In the genomic region with DNA sequence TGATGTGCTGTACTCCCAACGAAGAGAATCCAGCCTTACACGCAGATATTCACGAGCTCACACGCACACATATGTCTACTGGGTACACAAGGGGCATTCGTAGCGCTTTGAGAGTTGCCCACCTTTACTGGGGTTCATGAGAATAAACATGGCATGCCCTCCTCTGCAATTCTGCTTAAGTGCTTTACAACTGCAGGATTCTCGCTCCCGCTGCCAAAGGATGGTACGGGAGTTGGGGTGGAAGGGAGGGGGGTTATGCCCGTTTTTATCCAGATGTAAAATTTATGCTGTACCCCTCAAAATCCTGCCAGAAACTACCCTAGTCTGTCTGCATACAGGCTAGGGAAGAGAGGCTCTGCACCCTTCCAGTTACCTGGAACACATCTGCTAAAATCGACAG, we compare ENCODE assay signal across 8 mouse cellular contexts. TPM values are rescaled to one million over a fixed set of nuclear protein-coding genes. Genes with fewer than 3 reads are reported as not detected.
DNase-seq lines count a peak whose midpoint lies in the region; ATAC-seq lines count a peak whose summit lies in the region.

No protein-coding gene starts in this region.

- peak overlapping the region; percentile 99 for H3K4me2 ChIP-seq in heart, embryonic 16.5 days (ENCODE audit: low read depth, low read length)
- peak overlapping the region; percentile 99 for H3K4me2 ChIP-seq in hindbrain, embryonic 11.5 days (replicated peaks; ENCODE audit: low read depth, low read length)
- peak overlapping the region; percentile 93 for H3K4me2 ChIP-seq in midbrain, embryonic 11.5 days

- no peak for ATAC-seq in heart, embryonic 16.5 days (replicated peaks; ENCODE audit: extremely low read depth, insufficient read depth, low FRiP score)
- no peak for ATAC-seq in hindbrain, embryonic 11.5 days (ENCODE audit: low FRiP score)
- 0 out of 2 replicates have a peak, but pooled peaks have one; percentile 1 for ATAC-seq in midbrain, embryonic 11.5 days (ENCODE audit: low FRiP score)

- peaks cover 6% of the 10 kb centered on the region; the same call in 1 of the 2 replicates for H3K27me3 ChIP-seq in heart, embryonic 16.5 days (ENCODE audit: control insufficient read depth, insufficient read depth, low read length)
- H3K27me3 ChIP-seq in hindbrain, embryonic 11.5 days (ENCODE audit: control insufficient read depth, insufficient read depth, low read length) = peaks cover 7% of the 10 kb centered on the region
- H3K27me3 ChIP-seq in midbrain, embryonic 11.5 days (ENCODE audit: control insufficient read depth, insufficient read depth, low read length) = peaks cover 13% of the 10 kb centered on the region

- peak overlapping the region; percentile 73 for H3K4me3 ChIP-seq in heart, embryonic 16.5 days (ENCODE audit: low read length)
- H3K4me3 ChIP-seq in brown adipose tissue, adult 24 weeks (ENCODE audit: insufficient read depth, low read depth, low read length) = peak overlapping the region; percentile 73
- peak overlapping the region; percentile 71 for H3K4me3 ChIP-seq in hindbrain, embryonic 11.5 days (ENCODE audit: low read depth, low read length)
- peak overlapping the region; percentile 68 for H3K4me3 ChIP-seq in midbrain, embryonic 11.5 days (ENCODE audit: low read depth, low read length)

- H3K4me1 ChIP-seq in heart, embryonic 16.5 days (ENCODE audit: control insufficient read depth, insufficient read depth, low read length) = no peaks in the 10 kb centered on the region
- H3K4me1 ChIP-seq in brown adipose tissue, adult 24 weeks (ENCODE audit: control insufficient read depth, insufficient read depth, insufficient read length, low read length) = peaks cover 11% of the 10 kb centered on the region
- no peaks in the 10 kb centered on the region; the same call in 1 of the 2 replicates for H3K4me1 ChIP-seq in hindbrain, embryonic 11.5 days (replicated peaks; ENCODE audit: control insufficient read depth, insufficient read depth, low read length)
- peaks cover 5% of the 10 kb centered on the region; the same call in 1 of the 2 replicates for H3K4me1 ChIP-seq in midbrain, embryonic 11.5 days (ENCODE audit: control insufficient read depth, insufficient read depth, low read length)

- 38% methylated on average over 11 of the region's 11 CpGs for WGBS in heart, embryonic 16.5 days
- 31% methylated on average over 11 of the region's 11 CpGs for WGBS in hindbrain, embryonic 11.5 days
- 34% methylated on average over 11 of the region's 11 CpGs for WGBS in midbrain, embryonic 11.5 days

- DNase-seq in heart, postnatal 4 days = no peak
- peak; percentile 30 for DNase-seq in hindbrain, embryonic 11.5 days (ENCODE audit: low spot score)
- DNase-seq in midbrain, embryonic 11.5 days (ENCODE audit: low spot score, missing footprints) = peak; percentile 88
- DNase-seq in layer of hippocampus, adult 8-10 months (ENCODE audit: low spot score in 2 of 2) = no peak
- no peak for DNase-seq in spleen, adult 18-20 months
- DNase-seq in cerebellum, adult 9-10 months = no peak

- peak overlapping the region; percentile 81 for H3K9ac ChIP-seq in heart, embryonic 16.5 days (ENCODE audit: low read length)
- peak overlapping the region; percentile 85 for H3K9ac ChIP-seq in hindbrain, embryonic 11.5 days (ENCODE audit: low read depth, low read length)
- H3K9ac ChIP-seq in midbrain, embryonic 11.5 days (ENCODE audit: low read length) = peak overlapping the region; percentile 80; the same call in 1 of the 2 replicates

- H3K9me3 ChIP-seq in heart, embryonic 16.5 days (replicated peaks; ENCODE audit: control insufficient read depth, low read length) = no peaks in the 10 kb centered on the region
- H3K9me3 ChIP-seq in hindbrain, embryonic 11.5 days (ENCODE audit: control insufficient read depth, low read length) = no peaks in the 10 kb centered on the region
- H3K9me3 ChIP-seq in midbrain, embryonic 11.5 days (ENCODE audit: control insufficient read depth, low read length) = no peaks in the 10 kb centered on the region

- H3K27ac ChIP-seq in heart, embryonic 16.5 days (ENCODE audit: low read length) = no peak overlapping the region
- no peak overlapping the region for H3K27ac ChIP-seq in brown adipose tissue, adult 24 weeks (replicated peaks; ENCODE audit: low read depth, low read length)
- no peak overlapping the region for H3K27ac ChIP-seq in hindbrain, embryonic 11.5 days (ENCODE audit: low read depth, low read length)
- H3K27ac ChIP-seq in midbrain, embryonic 11.5 days (ENCODE audit: low read depth, low read length) = no peak overlapping the region

- H3K36me3 ChIP-seq in heart, embryonic 16.5 days (ENCODE audit: control insufficient read depth, insufficient read depth) = no peaks in the 10 kb centered on the region
- no peaks in the 10 kb centered on the region for H3K36me3 ChIP-seq in hindbrain, embryonic 11.5 days (ENCODE audit: control insufficient read depth, insufficient read depth, low read length)
- H3K36me3 ChIP-seq in midbrain, embryonic 11.5 days (ENCODE audit: control insufficient read depth, insufficient read depth, low read length) = no peaks in the 10 kb centered on the region

RNA-seq across cellular contexts. Expression of gene Sorl1, which starts 0.9 kb away (rescaled TPM):
- 2.2 and 2.6 TPM in 2 replicates for polyA plus RNA-seq in heart, embryonic 16.5 days (2015; fragmentation: Nextera tagmentation; extraction: Ambion mirVana)
- 1 to 10 TPM; 5.1 to 5.3 TPM for total RNA-seq in heart, postnatal 4 days (2021)
- 19.3 and 25.3 TPM in 2 replicates for polyA plus RNA-seq in brown adipose tissue, adult 24 weeks (2012; ENCODE audit: insufficient read depth, insufficient read length, missing spikeins)
- polyA plus RNA-seq in hindbrain, embryonic 11.5 days (2014; fragmentation: Nextera tagmentation; extraction: Ambion mirVana) = 7.4 and 7.6 TPM in 2 replicates
- 3.1 and 3.8 TPM in 2 replicates for polyA plus RNA-seq in midbrain, embryonic 11.5 days (2014; fragmentation: Nextera tagmentation; extraction: Ambion mirVana)
- total RNA-seq in layer of hippocampus, adult 8-10 months (2022) = 100 to 1,000 TPM; 171 to 189 (median 179) TPM

Comparison
In these comparisons a context has a peak if more than half of its experiments do, and no peak if none do; other contexts are left out.
1. DNase-seq: peak in hindbrain, embryonic 11.5 days (single experiment) and midbrain, embryonic 11.5 days (single experiment); none in heart, postnatal 4 days (single experiment), layer of hippocampus, adult 8-10 months (0 of 2), spleen, adult 18-20 months (0 of 2) and cerebellum, adult 9-10 months (single experiment).
2. Peak in every context shown above with its lines, with median percentiles within 50 percentile points of each other: H3K4me2 ChIP-seq, H3K4me3 ChIP-seq and H3K9ac ChIP-seq.